Mouse (Mus musculus) MEL (cell line): ENCODE data around the gene Slc1a4. TPM values are rescaled to one million over a fixed set of nuclear protein-coding genes. Genes with fewer than 3 reads are reported as not detected.

ENCODE experiments used
- DNase-seq: peaks from one replicate; pipeline ENCODE4 v3.0.0; 2011; ENCODE audit warnings: low read depth, low spot score
- H3K27ac ChIP-seq: 2 replicates; pipeline ENCODE4 v1.5.1; 2012; ENCODE audit warnings: low read depth, mild to moderate bottlenecking, control low read depth, low read length, moderate library complexity; ENCODE audit not compliant: control insufficient read depth
- H3K27me3 ChIP-seq, 2 experiments: fragments of 150-350 bp in 1 of 2; sonication (generic) in 1 of 2; 2 replicates each; pipeline ENCODE4 v1.6.1; 2012; ENCODE audit warnings: low read length in 2 of 2, mild to moderate bottlenecking in 2 of 2, improper control_type of control experiment in 1 of 2, moderate library complexity in 1 of 2; ENCODE audit not compliant: insufficient read depth in 2 of 2, control insufficient read depth in 1 of 2
- H3K36me3 ChIP-seq, 2 experiments: 2 replicates each; pipeline ENCODE4 v1.6.1; 2012 to 2014; ENCODE audit warnings: low read length in 2 of 2, improper control_type of control experiment in 1 of 2, inconsistent platforms in 1 of 2, mild to moderate bottlenecking in 1 of 2; ENCODE audit not compliant: insufficient read depth in 2 of 2, control insufficient read depth in 1 of 2
- H3K4me1 ChIP-seq, 2 experiments: fragments of 150-350 bp in 1 of 2; sonication (generic) in 1 of 2; 2 replicates each; pipeline ENCODE4 v1.6.1; 2012; ENCODE audit warnings: low read length in 2 of 2, improper control_type of control experiment in 1 of 2, mild to moderate bottlenecking in 1 of 2; ENCODE audit not compliant: insufficient read depth in 2 of 2, control insufficient read depth in 1 of 2
- H3K4me3 ChIP-seq, 2 experiments: fragments of 150-350 bp in 1 of 2; sonication (generic) in 1 of 2; 2 replicates each; pipeline ENCODE4 v1.5.1; 2012; ENCODE audit warnings: low read depth in 2 of 2, low read length in 2 of 2, mild to moderate bottlenecking in 2 of 2, moderate library complexity in 2 of 2, control low read depth in 1 of 2, improper control_type of control experiment in 1 of 2; ENCODE audit not compliant: control insufficient read depth in 1 of 2, insufficient read depth in 1 of 2
- H3K79me2 ChIP-seq: 2 replicates; pipeline ENCODE4 v1.6.1; 2012; ENCODE audit warnings: mild to moderate bottlenecking, low read length, moderate library complexity; ENCODE audit not compliant: control insufficient read depth, poor library complexity, insufficient read depth
- H3K9ac ChIP-seq: 2 replicates; pipeline ENCODE4 v1.6.1; 2012; ENCODE audit warnings: low read depth, mild to moderate bottlenecking, control low read depth, low read length, moderate library complexity; ENCODE audit not compliant: control insufficient read depth, poor library complexity, severe bottlenecking
- H3K9me3 ChIP-seq: fragments of 150-350 bp; sonication (generic); replicated peaks from 2 replicates; pipeline ENCODE4 v1.6.1; 2012; ENCODE audit warnings: mild to moderate bottlenecking, low read length, improper control_type of control experiment, moderate library complexity; ENCODE audit not compliant: insufficient read depth
- CHD2 ChIP-seq: IDR thresholded peaks from 2 replicates; pipeline ENCODE4 v1.6.1; 2011; ENCODE audit warnings: low read length, improper control_type of control experiment
- CTCF ChIP-seq, 3 experiments: IDR thresholded peaks in 2 of 3; conservative IDR thresholded peaks in 1 of 3; 2 replicates each; pipeline ENCODE4 v1.5.1; 2011 to 2012; ENCODE audit warnings: low read length in 3 of 3, low read depth in 2 of 3, mild to moderate bottlenecking in 2 of 3, improper control_type of control experiment in 1 of 3, inconsistent platforms in 1 of 3, mixed read lengths in 1 of 3, moderate library complexity in 1 of 3; ENCODE audit not compliant: control insufficient read depth in 1 of 3, insufficient read depth in 1 of 3, poor library complexity in 1 of 3, severe bottlenecking in 1 of 3
- GABPA ChIP-seq: IDR thresholded peaks from 2 replicates; pipeline ENCODE4 v1.6.1; 2012; ENCODE audit warnings: low read depth, mild to moderate bottlenecking, inconsistent platforms, low read length, improper control_type of control experiment, moderate library complexity
- GATA1 ChIP-seq: IDR thresholded peaks from 2 replicates; pipeline ENCODE4 v1.6.1; 2011; ENCODE audit warnings: low read depth, low read length, improper control_type of control experiment
- JUND ChIP-seq: IDR thresholded peaks from 2 replicates; pipeline ENCODE4 v1.6.1; 2011; ENCODE audit warnings: low read depth, mild to moderate bottlenecking, improper control_type of control experiment, low read length
- MAFK ChIP-seq: IDR thresholded peaks from 2 replicates; pipeline ENCODE4 v1.6.1; 2011; ENCODE audit warnings: low read depth, mild to moderate bottlenecking, low read length, improper control_type of control experiment, borderline replicate concordance
- MAZ ChIP-seq: IDR thresholded peaks from 2 replicates; pipeline ENCODE4 v1.6.1; 2012; ENCODE audit warnings: low read depth, mild to moderate bottlenecking, inconsistent platforms, low read length, improper control_type of control experiment
- MEF2A ChIP-seq: IDR thresholded peaks from 2 replicates; pipeline ENCODE4 v1.6.1; 2014; ENCODE audit warnings: low read depth, mild to moderate bottlenecking, inconsistent platforms, low read length, improper control_type of control experiment; ENCODE audit not compliant: poor library complexity, insufficient replicate concordance, severe bottlenecking; ENCODE audit errors: extremely low read depth
- NRF1 ChIP-seq: IDR thresholded peaks from 2 replicates; pipeline ENCODE4 v1.6.1; 2014; ENCODE audit warnings: low read depth, mild to moderate bottlenecking, inconsistent platforms, low read length, improper control_type of control experiment, moderate library complexity; ENCODE audit not compliant: poor library complexity, insufficient read depth, severe bottlenecking
- POLR2AphosphoS2 ChIP-seq: IDR thresholded peaks from 2 replicates; pipeline ENCODE4 v1.6.1; 2011; ENCODE audit warnings: low read length, improper control_type of control experiment
- POLR2AphosphoS5 ChIP-seq: IDR thresholded peaks from 2 replicates; pipeline ENCODE4 v1.6.1; 2012; ENCODE audit warnings: low read depth, borderline replicate concordance, mild to moderate bottlenecking, inconsistent platforms, low read length, moderate library complexity, mixed read lengths
- RAD21 ChIP-seq: IDR thresholded peaks from 2 replicates; pipeline ENCODE4 v1.6.1; 2011; ENCODE audit warnings: mild to moderate bottlenecking, low read depth, low read length, improper control_type of control experiment
- TAL1 ChIP-seq: IDR thresholded peaks from 2 replicates; pipeline ENCODE4 v1.6.1; 2012; ENCODE audit warnings: mild to moderate bottlenecking, inconsistent platforms, low read length, moderate library complexity, mixed read lengths
- TBP ChIP-seq: IDR thresholded peaks from 2 replicates; pipeline ENCODE4 v1.8.0; 2011; ENCODE audit warnings: low read depth, low read length, improper control_type of control experiment
- UBTF ChIP-seq: IDR thresholded peaks from 2 replicates; pipeline ENCODE4 v1.6.1; 2012; ENCODE audit warnings: low read depth, mild to moderate bottlenecking, inconsistent platforms, low read length, improper control_type of control experiment, moderate library complexity, borderline replicate concordance; ENCODE audit not compliant: insufficient read depth
- USF1 ChIP-seq: IDR thresholded peaks from 2 replicates; pipeline ENCODE4 v1.6.1; 2014; ENCODE audit warnings: low read depth, mild to moderate bottlenecking, inconsistent platforms, low read length, improper control_type of control experiment, moderate library complexity
- ZC3H11A ChIP-seq: IDR thresholded peaks from 2 replicates; pipeline ENCODE4 v1.6.1; 2012; ENCODE audit warnings: low read depth, mild to moderate bottlenecking, inconsistent platforms, low read length, improper control_type of control experiment
- ZKSCAN1 ChIP-seq: IDR thresholded peaks from 2 replicates; pipeline ENCODE4 v1.6.1; 2012; ENCODE audit warnings: low read depth, mild to moderate bottlenecking, inconsistent platforms, low read length, improper control_type of control experiment, moderate library complexity
- ZNF384 ChIP-seq: IDR thresholded peaks from 2 replicates; pipeline ENCODE4 v1.6.1; 2012; ENCODE audit warnings: low read depth, mild to moderate bottlenecking, inconsistent platforms, low read length, improper control_type of control experiment
- polyA plus RNA-seq, 2 experiments: library from polyadenylated mRNA; stranded (reverse) in 1 of 2; unstranded in 1 of 2; fragments of >175 nt in 1 of 2; fragments of >200 nt in 1 of 2; gene quantifications; 2 replicates each; pipeline versions ENCODE4 v1.2.1 to v1.2.4; 2012; ENCODE audit warnings: low replicate concordance in 2 of 2, low read depth in 1 of 2; ENCODE audit not compliant: insufficient read length in 2 of 2, insufficient read depth in 1 of 2, missing spikeins in 1 of 2
- total RNA-seq: library from RNA; depleted of rRNA; stranded (reverse); fragments of 300-350 nt; gene quantifications from 2 replicates; pipeline ENCODE4 v1.2.3, GENCODE M21; 2012

Gene Slc1a4
- total and polyA plus RNA-seq, 3 experiments: 21.7 to 32.3 TPM; not detected in 1

DNA sequence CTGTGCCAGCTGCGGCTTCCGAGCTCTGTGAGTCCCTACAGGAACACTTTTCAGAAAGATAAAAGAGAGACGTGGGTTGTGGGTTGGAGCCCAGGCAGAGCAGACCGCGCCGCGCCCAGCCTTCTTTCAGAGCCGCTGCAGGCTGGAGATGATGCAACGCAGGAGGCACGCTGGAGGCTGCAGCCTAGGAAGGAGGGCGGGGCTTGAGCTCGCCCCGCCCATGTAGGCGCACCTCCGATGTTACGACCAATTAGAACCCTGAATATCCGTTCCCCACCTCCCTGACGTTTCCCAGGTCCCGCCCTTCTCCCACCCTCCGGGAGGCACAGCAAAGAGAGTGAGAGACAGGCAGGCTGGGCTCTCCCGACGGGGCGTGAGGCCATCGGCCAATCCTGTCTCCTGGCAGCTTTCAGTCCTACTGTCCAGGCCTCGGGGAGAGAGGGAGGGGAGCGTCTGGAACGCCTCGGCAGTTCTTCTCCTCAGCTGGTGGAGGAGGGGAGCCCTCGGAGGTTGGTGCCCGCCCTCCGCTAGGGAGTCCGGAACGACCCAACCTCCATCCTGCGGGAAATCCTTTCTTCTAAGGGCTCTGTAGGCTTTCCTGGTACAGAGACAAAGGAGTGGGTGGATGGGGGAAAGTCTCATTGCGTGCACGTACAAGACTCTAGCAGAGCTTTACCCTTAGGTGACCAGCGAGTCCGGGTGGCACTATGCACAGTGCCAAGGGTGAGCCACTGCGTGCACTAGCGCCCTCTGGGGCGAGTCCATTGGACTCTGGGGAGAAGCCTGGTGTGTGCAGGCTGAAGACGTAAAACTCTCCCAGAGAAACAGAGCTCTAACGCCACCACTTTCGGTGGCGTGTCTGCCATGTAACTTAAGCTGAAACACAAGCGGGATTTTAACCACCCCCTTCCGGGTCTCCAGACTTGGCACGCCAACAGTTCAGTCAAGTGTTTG lies at the start of gene Slc1a4 (continued):
- TF ChIP-seq USF1 (no peak), ZC3H11A (peak; percentile 44), MAZ (peak; percentile 76; the same call in 1 of the 2 replicates), CHD2 (no peak), NRF1 (peak; percentile 22; the same call in 1 of the 2 replicates), MAFK (no peak)

DNA sequence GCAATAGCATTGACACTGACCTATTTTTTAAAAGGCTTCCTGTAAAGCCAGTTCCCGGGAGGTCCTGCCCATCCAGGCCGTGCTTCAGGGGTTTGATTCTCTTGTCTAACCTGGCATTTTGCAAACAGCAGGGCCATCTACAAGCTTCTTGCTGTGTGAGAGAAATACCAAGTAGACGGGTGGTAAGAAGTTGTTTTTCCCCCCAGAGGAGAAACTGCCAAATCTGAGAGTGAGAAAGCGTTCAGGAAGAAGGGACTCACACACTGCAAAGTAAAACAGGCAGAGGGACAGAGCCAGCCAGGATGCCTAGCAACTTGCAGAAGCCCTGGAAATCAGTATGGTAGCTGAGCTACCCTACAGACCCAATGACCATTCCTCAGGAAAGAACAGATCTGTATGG lies 47.6 kb upstream of the Slc1a4 start:
- no peak for TF ChIP-seq RAD21
- TF ChIP-seq TBP: no peak
- TF ChIP-seq UBTF: no peak
- no peak for TF ChIP-seq JUND
- TF ChIP-seq POLR2AphosphoS5: no peak
- no peak for TF ChIP-seq ZKSCAN1
- no peak for TF ChIP-seq MEF2A
- no peak for TF ChIP-seq ZC3H11A
- DNase-seq: no peak
- Histone ChIP-seq H3K27me3 (peaks cover 0 to 2% of the 10 kb centered on the region in 2 experiments; a peak in 1 of 4 replicates), H3K4me3 (no peak overlapping the region), H3K27ac (no peak overlapping the region), H3K9ac (no peak overlapping the region), H3K9me3 (no peaks in the 10 kb centered on the region), H3K36me3 (no peaks in the 10 kb centered on the region), H3K4me1 (no peaks in the 10 kb centered on the region), H3K79me2 (no peaks in the 10 kb centered on the region)

DNA sequence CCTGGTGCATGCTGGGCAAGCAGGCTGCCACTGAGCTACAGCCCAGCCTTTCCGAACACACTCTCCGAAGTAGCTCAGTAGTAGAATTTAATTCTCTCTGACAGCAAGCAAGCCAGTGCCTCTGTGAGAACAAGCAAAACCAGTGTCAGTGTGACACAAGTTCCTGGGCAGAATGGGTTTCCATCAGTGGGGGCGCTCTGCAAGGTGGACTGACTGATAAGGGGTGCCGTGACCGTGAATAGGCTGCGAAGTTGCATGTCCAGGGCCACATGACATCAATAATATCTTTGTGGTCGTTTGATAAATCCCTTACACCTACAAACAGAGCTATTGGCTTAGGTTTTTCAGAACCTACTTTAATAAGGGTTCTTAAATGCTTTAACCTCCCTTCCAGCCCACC lies 44.1 kb upstream of the Slc1a4 start:
- Histone ChIP-seq H3K27me3 (no peaks in the 10 kb centered on the region), H3K4me3 (no peak overlapping the region)
- no peak for TF ChIP-seq UBTF
- 0 out of 2 replicates have a peak, but pooled peaks have one; percentile 5 for TF ChIP-seq GATA1
- peak; percentile 41; the same call in 1 of the 2 replicates for TF ChIP-seq TAL1
- TF ChIP-seq POLR2AphosphoS2: no peak
- TF ChIP-seq ZNF384: no peak
- TF ChIP-seq CTCF (IDR thresholded peaks at IDR 0.05 in 2 of 3, conservative IDR thresholded peaks at IDR 0.05 in 1 of 3; ENCODE audit: control insufficient read depth in 1 of 3, insufficient read depth in 1 of 3, low read depth in 2 of 3, low read length in 3 of 3, poor library complexity in 1 of 3, severe bottlenecking in 1 of 3): peak in 1 of 3 experiments; percentile 0; a peak in 1 of 6 replicates
- no peak for TF ChIP-seq GABPA

More for the DNA sequence above, 44.1 kb upstream of the Slc1a4 start:
- Histone ChIP-seq H3K36me3 (no peaks in the 10 kb centered on the region), H3K79me2 (no peaks in the 10 kb centered on the region), H3K9me3 (no peaks in the 10 kb centered on the region), H3K9ac (no peak overlapping the region), H3K27ac (no peak overlapping the region), H3K4me1 (no peaks in the 10 kb centered on the region)
- peak; percentile 33 for DNase-seq
